Mouse (Mus musculus) macrophage (primary cell): ENCODE results near the gene Gm20721. TPM values are rescaled to one million over a fixed set of nuclear protein-coding genes. Genes with fewer than 3 reads are reported as not detected.
"Not testable (repeated sequence)": the region's sequence is repeated elsewhere in the genome, so short reads cannot be mapped to it uniquely, and the experiment has no call there.

ENCODE experiments used
- H3K27ac ChIP-seq: fragments of 350-480 bp; formaldehyde crosslinking; 2 replicates; pipeline ENCODE4 v1.9.0; 2021
- H3K36me3 ChIP-seq: fragments of 350-480 bp; formaldehyde crosslinking; 2 replicates; pipeline ENCODE4 v1.9.0; 2021; ENCODE audit errors: inconsistent target
- H3K4me3 ChIP-seq: fragments of 350-480 bp; formaldehyde crosslinking; 2 replicates; pipeline ENCODE4 v1.9.0; 2021; ENCODE audit errors: inconsistent target
- H3K79me2 ChIP-seq: fragments of 350-480 bp; formaldehyde crosslinking; 2 replicates; pipeline ENCODE4 v1.9.0; 2021; ENCODE audit errors: inconsistent target
- WGBS: methylation state at CpG from one replicate; pipeline ENCODE4 v1.1.7; 2026; ENCODE audit warnings: inconsistent platforms; ENCODE audit not compliant: missing documents; 5-methylcytosine and 5-hydroxymethylcytosine counted together
- polyA plus RNA-seq: library from polyadenylated mRNA; stranded (reverse); fragments of 250-400 nt; gene quantifications from 3 replicates; pipeline ENCODE4 v1.2.4, GENCODE M21; 2018; ENCODE audit warnings: inconsistent platforms
- total RNA-seq, 78 experiments: library from RNA; depleted of rRNA; stranded (reverse); fragments of 250-400 nt; gene quantifications; 1 replicate in 9 of 78; 2 replicates in 24 of 78; 3 replicates in 43 of 78; 4 replicates in 2 of 78; pipeline ENCODE4 v1.2.4; 2018; ENCODE audit warnings: inconsistent platforms in 56 of 78

The Gm20721 gene
- total RNA-seq (2018; cell fraction: chromatin; rRNA removed): under 1 TPM in 1 of 26 experiments, not detected in 25; 0.33 TPM
- 1 to 10 TPM in 19 of 26 experiments, under 1 TPM in 7; 0.22 to 3.9 (median 1.3) TPM for total RNA-seq (2018; cell fraction: cytosol; rRNA removed)
- total RNA-seq (2018; cell fraction: nucleus; rRNA removed): under 1 TPM in 7 of 26 experiments, not detected in 19; 0.29 to 1.00 (median 0.40) TPM
- 0.79 to 12.4 TPM (median 1.1 TPM) in 3 replicates for polyA plus RNA-seq

DNA sequence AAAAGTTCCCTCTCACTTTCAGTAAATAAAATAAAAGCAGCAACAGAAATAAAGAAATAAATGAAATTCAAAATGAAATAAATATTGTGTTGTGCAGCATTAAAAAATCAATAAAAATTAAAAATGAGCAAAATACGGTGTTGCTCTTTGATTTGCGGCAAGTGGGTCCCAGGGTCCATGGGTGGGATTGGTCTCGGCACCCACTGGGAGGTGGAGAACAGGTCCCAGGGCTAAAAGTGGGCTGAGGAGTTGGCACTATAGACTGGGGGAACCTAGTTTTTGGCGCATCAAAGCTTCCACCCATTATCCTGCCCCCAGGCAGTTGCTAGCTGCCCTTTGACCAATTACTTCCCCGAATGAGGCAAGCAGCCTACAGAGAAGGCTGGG lies at the start of gene Gm20721:
Gene Gm20721, minus strand, starts transcription at position 101 of the 387 bp plus-strand sequence.
- Histone ChIP-seq H3K27ac (no peak within 1 kb of the TSS), H3K4me3 (no peak within 1 kb of the TSS), H3K79me2 (peaks cover 34% of the 10 kb centered on the region), H3K36me3 (peaks cover 19% of the 10 kb centered on the region)
- WGBS: 92% methylated on average over 5 of the region's 5 CpGs

DNA sequence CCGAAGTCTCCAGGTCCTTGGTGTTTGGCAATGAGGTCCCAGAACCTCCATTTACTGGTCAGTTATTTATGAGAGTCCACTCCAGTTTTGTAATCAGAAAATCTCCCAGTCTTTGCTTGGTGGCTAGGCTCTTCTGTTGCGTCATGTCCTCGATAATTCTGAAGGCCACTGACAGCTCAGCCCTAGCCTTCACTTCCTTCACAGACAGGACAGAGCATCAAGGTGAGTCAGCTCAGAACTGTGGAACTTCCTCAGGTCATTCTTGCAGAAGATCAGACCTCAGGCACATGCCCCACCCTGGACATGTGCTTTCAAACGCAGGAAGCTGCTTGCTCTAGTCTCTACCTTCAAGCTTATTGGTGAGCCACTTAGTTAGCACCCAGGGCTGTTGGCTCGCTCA lies 46.9 kb upstream of the Gm20721 start:
- WGBS: 49% methylated on average over 5 of the region's 5 CpGs
- no peak overlapping the region for H3K4me3 ChIP-seq
- H3K27ac ChIP-seq: no peak overlapping the region
- H3K79me2 ChIP-seq: no peaks in the 10 kb centered on the region
- no peaks in the 10 kb centered on the region for H3K36me3 ChIP-seq

DNA sequence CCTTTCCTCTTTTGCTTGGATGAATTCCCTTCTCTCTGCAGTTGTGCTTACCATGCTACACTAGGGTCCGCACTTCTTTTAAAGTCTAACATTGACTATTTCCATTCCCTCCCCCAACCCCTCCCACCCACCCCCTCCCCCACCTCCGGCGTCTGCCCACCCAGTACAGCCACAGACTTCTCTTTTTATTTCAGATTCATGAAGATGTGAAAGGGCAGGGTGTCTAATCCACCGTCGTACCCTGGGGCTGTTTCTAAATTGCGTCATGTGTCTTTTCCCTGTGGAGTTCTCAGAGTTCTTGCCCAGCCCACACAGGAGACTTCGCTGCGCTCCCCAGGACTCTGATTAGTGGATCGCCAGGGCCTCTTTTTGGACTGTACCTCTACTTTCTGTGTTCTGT lies 46.0 kb upstream of the Gm20721 start:
- Histone ChIP-seq H3K79me2 (no peaks in the 10 kb centered on the region), H3K27ac (no peak overlapping the region), H3K36me3 (no peaks in the 10 kb centered on the region), H3K4me3 (no peak overlapping the region)
- WGBS: 76% methylated on average over 6 of the region's 9 CpGs

DNA sequence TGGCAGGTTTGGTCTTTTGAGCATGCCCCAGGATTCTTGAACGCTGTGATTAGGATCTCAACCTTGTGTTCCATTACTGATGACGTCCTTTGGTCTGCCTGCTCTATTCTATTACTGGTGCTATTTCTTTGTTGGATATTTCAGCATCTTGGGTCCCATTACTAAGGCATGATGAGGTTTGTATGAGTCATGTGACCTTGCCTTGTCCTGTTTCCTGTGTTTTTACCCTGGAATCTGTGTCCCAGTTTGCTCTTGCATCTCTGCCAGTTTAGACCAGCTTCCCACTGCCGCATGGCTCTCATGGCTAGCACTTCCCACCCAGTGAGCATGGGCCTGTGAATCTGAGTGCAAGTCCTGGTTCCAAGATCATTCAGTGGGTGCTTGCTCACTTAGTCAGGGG lies 45.4 kb upstream of the Gm20721 start:
- no peaks in the 10 kb centered on the region for H3K36me3 ChIP-seq
- H3K4me3 ChIP-seq: no peak overlapping the region
- 91% methylated on average over 3 of the region's 3 CpGs for WGBS
- H3K79me2 ChIP-seq: no peaks in the 10 kb centered on the region
- no peak overlapping the region for H3K27ac ChIP-seq

DNA sequence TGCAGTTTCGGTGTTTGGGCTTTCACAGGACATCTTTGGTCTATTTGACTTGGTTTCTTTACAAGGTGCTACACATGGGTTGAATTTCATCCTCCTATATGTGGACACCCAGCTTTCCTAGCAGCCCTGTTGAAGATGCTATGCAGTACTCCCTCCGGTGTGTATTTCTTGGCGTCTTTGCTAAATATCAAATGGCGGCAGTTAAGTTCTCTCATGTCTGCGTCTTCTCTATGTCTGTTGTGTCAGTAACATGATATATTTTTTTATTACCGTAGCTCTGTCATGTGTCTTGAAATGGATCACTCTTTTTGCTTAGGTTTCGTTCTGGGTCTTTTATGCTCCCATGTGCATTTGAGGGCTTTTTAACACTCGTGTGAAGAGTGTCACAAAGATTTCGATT lies 34.5 kb upstream of the Gm20721 start:
- Histone ChIP-seq H3K4me3 (no peak overlapping the region), H3K79me2 (no peaks in the 10 kb centered on the region)
- 97% methylated on average over 9 of the region's 9 CpGs for WGBS

DNA sequence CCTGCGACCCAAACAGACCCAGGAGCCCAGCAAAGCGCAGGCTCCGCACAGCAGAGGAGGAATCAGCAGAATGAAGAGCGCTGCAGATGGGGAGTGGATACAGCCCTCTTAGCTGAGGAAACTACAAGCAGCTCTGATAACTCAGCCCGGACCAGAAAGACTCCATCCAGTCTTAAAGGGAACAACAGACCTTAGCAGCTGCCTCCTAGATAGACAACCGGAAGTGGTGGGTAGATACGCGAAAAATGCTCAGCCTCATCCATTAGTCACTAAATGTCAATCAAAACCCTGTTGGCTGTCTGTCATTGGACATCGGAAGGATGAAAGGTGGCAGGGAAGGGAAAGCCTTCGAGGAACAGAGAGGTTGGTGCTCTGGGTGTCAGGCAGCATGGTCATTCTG lies 20.1 kb upstream of the Gm20721 start:
- H3K79me2 ChIP-seq: no peaks in the 10 kb centered on the region
- no peaks in the 10 kb centered on the region for H3K36me3 ChIP-seq
- H3K4me3 ChIP-seq: no peak overlapping the region
- WGBS: 80% methylated on average over 10 of the region's 10 CpGs
- no peak overlapping the region for H3K27ac ChIP-seq

More for the DNA sequence above, 34.5 kb upstream of the Gm20721 start:
- H3K27ac ChIP-seq: no peak overlapping the region
- no peaks in the 10 kb centered on the region for H3K36me3 ChIP-seq

DNA sequence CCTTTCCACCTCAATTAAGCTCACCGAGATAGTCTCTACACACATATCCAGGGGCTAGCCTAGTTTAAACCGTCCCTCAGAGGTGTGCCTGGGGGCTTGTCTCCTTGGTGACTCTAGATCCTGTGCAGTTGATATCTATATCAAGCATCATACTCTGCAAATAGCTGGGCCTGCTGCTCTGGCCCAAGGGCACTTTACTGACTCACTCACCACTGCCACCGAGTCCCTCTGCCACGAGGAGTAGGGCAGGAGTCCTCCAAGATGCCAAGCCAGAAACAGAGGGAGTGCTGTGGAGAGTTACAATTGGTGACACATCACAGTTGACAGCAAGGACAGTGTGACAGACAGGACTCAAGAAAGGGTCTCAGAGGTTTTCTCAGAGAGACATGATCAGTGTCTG lies 13.1 kb upstream of the Gm20721 start:
- Histone ChIP-seq H3K27ac (no peak overlapping the region), H3K36me3 (no peaks in the 10 kb centered on the region), H3K79me2 (no peaks in the 10 kb centered on the region), H3K4me3 (no peak overlapping the region)
- 100% methylated on average over 4 of the region's 4 CpGs for WGBS

DNA sequence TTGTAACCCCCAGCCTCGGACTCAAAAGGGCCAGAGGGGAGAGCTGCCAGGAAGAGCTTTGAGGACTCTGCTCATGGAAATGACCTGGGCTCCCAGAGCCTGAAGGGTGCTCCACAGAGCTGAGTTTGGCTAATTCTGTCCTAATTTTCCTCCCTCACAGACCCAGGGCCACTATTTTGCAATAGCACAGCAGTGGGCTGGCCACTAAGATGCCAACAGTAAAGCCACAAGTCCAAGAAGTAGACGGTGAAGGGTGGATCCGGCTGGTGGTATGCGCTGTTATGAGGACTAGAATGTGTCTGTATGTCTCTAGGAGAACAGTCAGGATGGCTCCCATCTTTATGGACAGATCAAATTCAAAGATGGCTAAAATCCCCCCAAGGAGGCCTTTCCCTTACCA lies 12.0 kb upstream of the Gm20721 start:
- no peaks in the 10 kb centered on the region for H3K79me2 ChIP-seq
- 80% methylated on average over 4 of the region's 4 CpGs for WGBS
- H3K27ac ChIP-seq: no peak overlapping the region
- H3K36me3 ChIP-seq: no peaks in the 10 kb centered on the region
- H3K4me3 ChIP-seq: no peak overlapping the region

DNA sequence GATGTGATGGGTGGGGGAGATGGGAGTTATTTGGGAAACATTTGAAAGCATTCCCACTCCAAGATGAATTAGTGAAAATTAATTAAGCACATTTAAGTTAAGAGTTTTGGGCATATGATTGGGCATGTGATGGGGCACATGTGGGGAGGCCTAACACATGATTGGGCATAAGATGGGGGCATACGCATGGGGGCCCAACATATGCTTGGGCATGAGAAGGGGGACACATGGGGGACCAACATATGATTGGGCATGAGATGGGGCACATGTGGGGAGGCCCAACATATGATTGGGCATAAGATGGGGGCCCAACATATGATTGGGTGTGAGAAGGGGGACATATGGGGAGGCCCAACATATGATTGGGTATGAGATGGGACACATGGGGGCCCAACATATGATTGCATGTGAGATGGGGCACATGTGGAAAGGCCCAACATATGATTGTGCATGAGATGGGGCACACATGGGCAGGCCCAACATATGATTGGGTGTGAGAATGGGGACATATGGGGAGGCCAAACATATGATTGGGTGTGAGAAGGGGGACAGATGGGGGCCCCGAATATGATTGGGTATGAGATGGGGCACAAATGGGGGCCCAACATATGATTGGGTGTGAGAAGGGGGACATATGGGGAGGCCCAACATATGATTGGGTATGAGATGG lies 622 bp upstream of the Gm20721 start:
- H3K27ac ChIP-seq, H3K4me3 ChIP-seq: not testable (repeated sequence)
- Histone ChIP-seq H3K36me3 (peaks cover 19% of the 10 kb centered on the region), H3K79me2 (peaks cover 29% of the 10 kb centered on the region)
- 100% methylated on average over 2 of the region's 2 CpGs for WGBS

DNA sequence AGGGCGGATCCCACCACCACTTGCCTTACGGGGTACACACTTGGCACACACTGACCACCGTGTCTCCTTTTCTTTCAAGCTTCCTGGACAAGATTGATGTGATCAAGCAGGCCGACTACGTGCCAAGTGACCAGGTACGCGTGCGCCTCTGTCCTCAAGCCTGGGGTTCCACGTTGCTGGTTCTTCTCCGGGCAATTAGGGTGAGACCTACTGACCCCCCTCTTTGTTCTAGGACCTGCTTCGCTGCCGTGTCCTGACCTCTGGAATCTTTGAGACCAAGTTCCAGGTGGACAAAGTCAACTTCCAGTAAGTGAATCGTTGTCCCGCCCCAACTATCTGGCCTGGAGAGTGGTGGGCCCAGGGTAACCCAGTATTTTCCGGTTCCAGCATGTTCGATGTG lies 1.5 kb downstream of the Gm20721 start:
- WGBS: 84% methylated on average over 15 of the region's 16 CpGs
- Histone ChIP-seq H3K79me2 (peaks cover 50% of the 10 kb centered on the region), H3K36me3 (peaks cover 19% of the 10 kb centered on the region), H3K27ac (peak overlapping the region; percentile 80), H3K4me3 (no peak overlapping the region)

DNA sequence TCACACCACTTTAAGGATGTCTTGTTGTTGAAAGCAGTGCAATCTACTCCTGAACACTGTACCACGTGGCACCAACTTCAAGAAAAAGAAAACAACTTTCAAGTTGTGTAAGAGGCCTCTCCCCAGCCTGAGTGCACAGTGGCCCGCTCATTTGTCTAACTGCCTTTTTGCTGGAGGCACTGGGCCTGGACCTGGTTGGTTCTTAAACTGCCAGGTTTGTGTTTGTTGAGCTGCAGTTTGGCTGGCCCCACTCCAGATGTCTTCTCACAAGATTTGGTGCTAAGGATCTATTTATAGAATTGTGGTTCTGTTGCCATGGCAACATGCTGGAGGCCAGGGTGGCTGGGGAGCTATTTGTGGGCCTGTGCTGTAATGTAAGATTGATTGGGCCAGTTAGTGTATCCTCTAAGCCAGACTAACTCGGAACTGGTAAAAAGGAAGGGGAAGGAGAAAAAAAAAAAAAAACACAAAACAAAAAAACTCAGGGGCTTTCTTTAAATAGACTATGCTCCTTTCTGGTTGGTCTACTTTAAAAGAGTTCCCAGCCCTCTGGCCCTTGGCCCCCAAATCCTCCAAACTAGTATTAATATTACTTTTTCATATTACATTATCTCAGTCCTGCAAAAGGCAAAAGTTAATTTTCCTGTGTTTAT lies 2.4 kb downstream of the Gm20721 start:
- no peak overlapping the region for H3K4me3 ChIP-seq
- peaks cover 59% of the 10 kb centered on the region for H3K79me2 ChIP-seq
- H3K36me3 ChIP-seq: peaks cover 19% of the 10 kb centered on the region
- WGBS: 5% methylated on average over 3 of the region's 3 CpGs
- peak overlapping the region; percentile 80 for H3K27ac ChIP-seq

DNA sequence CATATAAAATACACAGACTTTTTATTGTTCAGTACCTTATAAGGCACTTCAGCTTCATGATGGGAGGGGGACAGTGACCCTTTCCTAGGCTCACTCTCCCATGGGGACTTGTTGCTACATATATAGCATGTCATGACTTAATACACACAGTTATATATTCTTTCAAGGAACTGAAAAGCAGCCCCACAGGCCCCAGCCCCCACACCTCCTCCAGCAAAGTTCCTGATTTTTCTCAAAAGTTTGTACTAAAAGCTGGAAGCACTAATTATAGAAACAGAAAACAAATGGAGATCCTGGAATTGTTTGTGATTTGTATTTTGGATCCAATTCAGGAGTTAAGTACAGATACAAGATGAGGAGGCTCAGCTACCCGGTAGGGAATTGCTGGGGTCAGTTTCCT lies 2.9 kb downstream of the Gm20721 start:
- H3K4me3 ChIP-seq: no peak overlapping the region
- H3K27ac ChIP-seq: peak overlapping the region; percentile 80
- H3K36me3 ChIP-seq: peaks cover 19% of the 10 kb centered on the region
- WGBS: 14% methylated on average over 1 of the region's 1 CpGs
- H3K79me2 ChIP-seq: peaks cover 65% of the 10 kb centered on the region

DNA sequence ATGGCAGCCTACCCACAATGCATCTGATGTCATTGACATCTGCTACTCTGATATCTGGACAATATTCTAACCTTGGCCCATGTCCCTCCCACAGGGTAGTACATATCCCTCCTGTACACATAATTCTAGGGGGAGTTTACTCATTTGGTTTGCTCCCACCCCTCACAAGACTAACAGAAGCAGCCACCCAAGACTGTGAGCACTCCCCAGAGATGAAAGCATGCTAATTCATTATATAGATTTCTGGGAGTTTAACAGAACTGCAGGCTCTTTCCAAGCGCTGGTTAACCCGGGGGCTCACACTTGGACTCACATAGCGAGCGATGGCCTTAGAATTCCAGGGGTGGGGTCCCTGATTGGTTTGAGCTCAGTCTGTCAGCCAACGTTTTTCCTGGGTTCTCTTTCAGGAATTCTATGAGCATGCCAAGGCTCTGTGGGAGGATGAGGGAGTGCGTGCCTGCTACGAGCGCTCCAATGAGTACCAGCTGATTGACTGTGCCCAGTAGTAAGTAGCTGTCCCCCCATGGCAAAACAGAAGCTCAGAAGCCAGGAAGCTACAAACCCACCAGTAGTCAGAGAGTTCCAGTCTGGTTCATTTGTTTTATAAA lies 3.6 kb downstream of the Gm20721 start:
- peak overlapping the region; percentile 80 for H3K27ac ChIP-seq
- 91% methylated on average over 8 of the region's 8 CpGs for WGBS
- no peak overlapping the region for H3K4me3 ChIP-seq
- H3K79me2 ChIP-seq: peaks cover 71% of the 10 kb centered on the region
- peaks cover 19% of the 10 kb centered on the region for H3K36me3 ChIP-seq

DNA sequence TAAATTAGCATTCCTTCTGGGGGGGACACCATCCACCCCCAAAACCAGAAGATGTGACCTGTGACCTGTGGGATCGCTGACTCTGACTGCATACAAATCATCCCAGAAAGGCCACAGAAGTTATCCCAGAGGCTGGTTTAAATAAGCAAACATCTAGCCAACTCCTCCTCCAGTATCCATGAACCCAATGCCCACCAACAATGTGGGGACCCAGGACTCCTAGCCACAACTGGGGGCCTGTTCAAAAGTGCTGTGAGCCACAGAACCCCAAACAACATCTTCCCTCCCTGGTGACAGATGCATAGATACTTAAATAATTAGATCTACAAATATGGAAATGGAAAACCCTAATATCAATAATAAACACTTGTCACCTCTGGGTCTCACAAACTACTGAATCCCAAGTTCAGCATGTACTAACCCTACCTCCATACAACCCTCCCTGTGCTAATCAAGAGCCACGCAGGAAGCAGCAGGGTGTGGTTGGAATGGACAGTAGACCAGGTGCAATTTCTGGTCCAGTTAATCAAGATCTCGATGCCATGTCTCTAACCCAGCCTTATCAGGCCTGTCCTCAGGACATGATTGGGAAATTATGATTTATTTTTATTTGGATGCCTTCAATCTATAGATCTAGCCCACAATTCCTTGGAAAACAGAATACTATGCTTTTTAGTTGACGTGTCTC lies 5.5 kb downstream of the Gm20721 start:
- WGBS: 98% methylated on average over 4 of the region's 4 CpGs
- H3K79me2 ChIP-seq: peaks cover 87% of the 10 kb centered on the region
- H3K4me3 ChIP-seq: no peak overlapping the region
- H3K36me3 ChIP-seq: peaks cover 11% of the 10 kb centered on the region
- no peak overlapping the region for H3K27ac ChIP-seq
